Mouse (Mus musculus): ENCODE data around the gene Kcna2. TPM values are rescaled to one million over a fixed set of nuclear protein-coding genes. Genes with fewer than 3 reads are reported as not detected.

Kcna2 gene
- polyA plus RNA-seq, 1 experiment: 5.6 TPM

GRCm38 (mm10) chr3:107087410-107087809 is 13.5 kb upstream of the Kcna2 start:
- Histone ChIP-seq H3K27ac (ENCODE audit: control insufficient read depth, insufficient read depth, low read length) (no peak overlapping the region), H3K36me3 (ENCODE audit: control insufficient read depth, insufficient read depth, low read length) (no peaks in the 10 kb centered on the region), H3K4me1 (replicated peaks; ENCODE audit: control insufficient read depth, insufficient read depth, low read length) (peaks cover 28% of the 10 kb centered on the region), H3K4me3 (ENCODE audit: control insufficient read depth, insufficient read depth, low read length) (no peak overlapping the region), H3K27me3 (ENCODE audit: control insufficient read depth, insufficient read depth, low read length) (no peaks in the 10 kb centered on the region)
- 99% methylated on average over 4 of the region's 4 CpGs for WGBS
- TF ChIP-seq CTCF (IDR thresholded peaks at IDR 0.05; ENCODE audit: borderline replicate concordance, control insufficient read depth, extremely low read depth, insufficient read depth, low read length, poor library complexity) (no peak), POLR2A (IDR thresholded peaks at IDR 0.05; ENCODE audit: control insufficient read depth, extremely low read depth, insufficient read depth, low read length, poor library complexity) (no peak)
- no peak for DNase-seq

GRCm38 (mm10) chr3:107088820-107089219 is 12.1 kb upstream of the Kcna2 start:
- no peaks in the 10 kb centered on the region for H3K36me3 ChIP-seq (ENCODE audit: control insufficient read depth, insufficient read depth, low read length)
- no peak for DNase-seq
- TF ChIP-seq POLR2A (IDR thresholded peaks at IDR 0.05; ENCODE audit: control insufficient read depth, extremely low read depth, insufficient read depth, low read length, poor library complexity) (no peak), CTCF (IDR thresholded peaks at IDR 0.05; ENCODE audit: borderline replicate concordance, control insufficient read depth, extremely low read depth, insufficient read depth, low read length, poor library complexity) (no peak)
- peak overlapping the region; percentile 88 for H3K27ac ChIP-seq (ENCODE audit: control insufficient read depth, insufficient read depth, low read length)
- no peak overlapping the region for H3K4me3 ChIP-seq (ENCODE audit: control insufficient read depth, insufficient read depth, low read length)
- 77% methylated on average over 3 of the region's 3 CpGs for WGBS
- H3K4me1 ChIP-seq (replicated peaks; ENCODE audit: control insufficient read depth, insufficient read depth, low read length): peaks cover 33% of the 10 kb centered on the region
- H3K27me3 ChIP-seq (ENCODE audit: control insufficient read depth, insufficient read depth, low read length): no peaks in the 10 kb centered on the region

- 9% methylated on average over 3 of the region's 3 CpGs for WGBS
- H3K4me3 ChIP-seq (ENCODE audit: control insufficient read depth, insufficient read depth, low read length): peak overlapping the region; percentile 10; the same call in 1 of the 2 replicates
- H3K36me3 ChIP-seq (ENCODE audit: control insufficient read depth, insufficient read depth, low read length): no peaks in the 10 kb centered on the region
- DNase-seq: peak; percentile 53
- peaks cover 38% of the 10 kb centered on the region for H3K4me1 ChIP-seq (replicated peaks; ENCODE audit: control insufficient read depth, insufficient read depth, low read length)
- TF ChIP-seq CTCF (IDR thresholded peaks at IDR 0.05; ENCODE audit: borderline replicate concordance, control insufficient read depth, extremely low read depth, insufficient read depth, low read length, poor library complexity) (no peak), POLR2A (IDR thresholded peaks at IDR 0.05; ENCODE audit: control insufficient read depth, extremely low read depth, insufficient read depth, low read length, poor library complexity) (0 out of 2 replicates have a peak, but pooled peaks have one; percentile 29)
- no peaks in the 10 kb centered on the region for H3K27me3 ChIP-seq (ENCODE audit: control insufficient read depth, insufficient read depth, low read length)
- peak overlapping the region; percentile 88 for H3K27ac ChIP-seq (ENCODE audit: control insufficient read depth, insufficient read depth, low read length)
These were observed 11.5 kb upstream of the Kcna2 start for GRCm38 (mm10) chr3:107089475-107089874.

DNA sequence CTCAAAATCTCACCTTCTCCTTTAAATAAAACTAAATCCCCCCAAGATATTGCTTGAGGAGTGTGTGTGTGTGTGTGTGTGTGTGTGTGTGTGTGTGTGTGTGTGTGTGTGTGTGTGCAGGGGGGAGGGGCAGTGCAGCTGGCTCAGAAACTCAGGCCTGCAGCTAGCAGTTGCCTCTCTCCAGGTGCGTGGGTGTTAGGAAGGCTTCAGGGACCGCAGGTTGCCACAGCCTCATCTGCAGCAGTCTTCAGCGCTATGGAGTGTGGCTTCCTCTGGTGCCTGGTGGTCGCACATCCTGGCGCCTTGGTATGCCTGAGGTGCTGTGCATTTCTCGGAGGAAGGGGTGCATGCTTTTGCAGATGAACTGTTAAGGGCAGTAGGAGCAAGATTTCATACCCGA is 10.9 kb upstream of the Kcna2 start:
- Histone ChIP-seq H3K4me3 (ENCODE audit: control insufficient read depth, insufficient read depth, low read length) (peak overlapping the region; percentile 47), H3K27ac (ENCODE audit: control insufficient read depth, insufficient read depth, low read length) (peak overlapping the region; percentile 99), H3K4me1 (replicated peaks; ENCODE audit: control insufficient read depth, insufficient read depth, low read length) (peaks cover 41% of the 10 kb centered on the region), H3K36me3 (ENCODE audit: control insufficient read depth, insufficient read depth, low read length) (no peaks in the 10 kb centered on the region), H3K27me3 (ENCODE audit: control insufficient read depth, insufficient read depth, low read length) (no peaks in the 10 kb centered on the region)
- peak; percentile 58; the same call in 1 of the 2 replicates for TF ChIP-seq POLR2A (IDR thresholded peaks at IDR 0.05; ENCODE audit: control insufficient read depth, extremely low read depth, insufficient read depth, low read length, poor library complexity)
- TF ChIP-seq CTCF (IDR thresholded peaks at IDR 0.05; ENCODE audit: borderline replicate concordance, control insufficient read depth, extremely low read depth, insufficient read depth, low read length, poor library complexity): no peak
- peak; percentile 88 for DNase-seq
- 3% methylated on average over 7 of the region's 7 CpGs for WGBS

GRCm38 (mm10) chr3:107090403-107091150 is 10.4 kb upstream of the Kcna2 start:
- no peaks in the 10 kb centered on the region for H3K27me3 ChIP-seq (ENCODE audit: control insufficient read depth, insufficient read depth, low read length)
- peak; percentile 65 for DNase-seq
- peak overlapping the region; percentile 99 for H3K27ac ChIP-seq (ENCODE audit: control insufficient read depth, insufficient read depth, low read length)
- WGBS: 6% methylated on average over 11 of the region's 11 CpGs
- no peaks in the 10 kb centered on the region for H3K36me3 ChIP-seq (ENCODE audit: control insufficient read depth, insufficient read depth, low read length)
- H3K4me3 ChIP-seq (ENCODE audit: control insufficient read depth, insufficient read depth, low read length): peak overlapping the region; percentile 94
- TF ChIP-seq POLR2A (IDR thresholded peaks at IDR 0.05; ENCODE audit: control insufficient read depth, extremely low read depth, insufficient read depth, low read length, poor library complexity) (no peak), CTCF (IDR thresholded peaks at IDR 0.05; ENCODE audit: borderline replicate concordance, control insufficient read depth, extremely low read depth, insufficient read depth, low read length, poor library complexity) (no peak)
- peaks cover 45% of the 10 kb centered on the region for H3K4me1 ChIP-seq (replicated peaks; ENCODE audit: control insufficient read depth, insufficient read depth, low read length)

DNA sequence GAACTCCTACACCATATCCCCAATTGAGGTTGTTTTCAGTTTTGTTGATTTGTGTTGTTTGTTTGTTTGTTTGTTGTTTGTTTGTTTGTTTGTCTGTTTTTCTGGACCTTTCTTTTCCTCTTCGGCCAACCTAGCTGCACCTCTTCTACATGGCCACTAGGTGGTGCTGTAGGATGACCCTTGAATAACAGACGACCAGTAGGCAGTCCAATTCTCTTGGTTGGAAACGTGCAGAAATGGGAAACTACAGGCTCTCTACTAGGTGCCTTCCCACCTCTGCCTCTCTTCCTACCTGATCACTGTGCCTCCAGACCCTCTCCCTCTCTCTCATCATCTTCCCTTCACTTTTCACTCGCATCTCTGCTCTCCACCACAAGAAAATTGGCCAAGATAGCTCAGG is 6.9 kb upstream of the Kcna2 start:
- no peaks in the 10 kb centered on the region for H3K27me3 ChIP-seq (ENCODE audit: control insufficient read depth, insufficient read depth, low read length)
- DNase-seq: peak; percentile 62
- H3K4me3 ChIP-seq (ENCODE audit: control insufficient read depth, insufficient read depth, low read length): peak overlapping the region; percentile 31
- H3K4me1 ChIP-seq (replicated peaks; ENCODE audit: control insufficient read depth, insufficient read depth, low read length): peaks cover 55% of the 10 kb centered on the region
- no peaks in the 10 kb centered on the region for H3K36me3 ChIP-seq (ENCODE audit: control insufficient read depth, insufficient read depth, low read length)
- 8% methylated on average over 4 of the region's 4 CpGs for WGBS
- H3K27ac ChIP-seq (ENCODE audit: control insufficient read depth, insufficient read depth, low read length): peak overlapping the region; percentile 22; the same call in 1 of the 2 replicates
- TF ChIP-seq POLR2A (IDR thresholded peaks at IDR 0.05; ENCODE audit: control insufficient read depth, extremely low read depth, insufficient read depth, low read length, poor library complexity): no peak
- no peak for TF ChIP-seq CTCF (IDR thresholded peaks at IDR 0.05; ENCODE audit: borderline replicate concordance, control insufficient read depth, extremely low read depth, insufficient read depth, low read length, poor library complexity)
